Comparison of ENCODE assay signal across 17 mouse cellular contexts in the genomic region with DNA sequence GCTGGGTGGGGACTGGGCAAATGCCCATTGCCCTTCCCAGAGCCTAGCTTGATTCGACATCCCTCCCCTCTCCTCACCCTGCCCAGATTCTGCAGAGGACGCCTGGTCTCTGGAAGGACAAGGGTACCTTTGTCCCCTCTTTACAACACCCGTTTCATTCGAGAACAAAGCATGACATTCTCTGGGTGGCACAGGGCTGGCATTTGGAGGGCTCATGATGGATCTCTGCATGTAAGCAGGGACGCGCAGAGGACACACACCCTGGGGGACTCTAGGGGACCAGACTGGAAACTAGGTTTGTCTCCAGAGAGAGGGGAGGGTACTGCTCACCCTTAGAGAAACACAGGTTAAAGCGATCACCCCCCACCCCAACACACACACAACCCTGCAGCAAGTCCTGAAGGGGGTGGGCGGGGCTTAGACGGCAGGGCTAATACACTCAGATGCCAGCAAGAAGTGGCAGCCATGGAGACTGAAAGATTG. TPM values are rescaled to one million over a fixed set of nuclear protein-coding genes. Genes with fewer than 3 reads are reported as not detected.
DNase-seq lines count a peak whose midpoint lies in the region; ATAC-seq and TF ChIP-seq lines count a peak whose summit lies in the region.
"Had no signal": no experiment of that assay in that cellular context is flagged by ENCODE, and none has a peak within 500 bp of the region (broad histone marks: within the 10 kb centered on the region; RNA-seq: fewer than 3 reads in every experiment).

No protein-coding gene starts in this region.

- no peaks in the 10 kb centered on the region for H3K9me3 ChIP-seq in forebrain, embryonic 13.5 days (replicated peaks)
- H3K9me3 ChIP-seq in forebrain, embryonic 10.5 days = peaks cover 5% of the 10 kb centered on the region; the same call in 1 of the 2 replicates
- H3K9me3 ChIP-seq in neural tube, embryonic 11.5 days (ENCODE audit: control insufficient read depth, low read length) = no peaks in the 10 kb centered on the region
- no peaks in the 10 kb centered on the region for H3K9me3 ChIP-seq in neural tube, embryonic 13.5 days
- H3K9me3 ChIP-seq: embryonic facial prominence, embryonic 12.5 days; G1E had no signal

- H3K4me3 ChIP-seq in forebrain, embryonic 13.5 days = no peak overlapping the region
- no peak overlapping the region for H3K4me3 ChIP-seq in forebrain, embryonic 10.5 days
- no peak overlapping the region for H3K4me3 ChIP-seq in neural tube, embryonic 11.5 days (ENCODE audit: low read depth, low read length)
- H3K4me3 ChIP-seq in layer of hippocampus, adult 2 months = no peak overlapping the region
- H3K4me3 ChIP-seq in neural tube, embryonic 13.5 days = no peak overlapping the region
- H3K4me3 ChIP-seq: embryonic facial prominence, embryonic 12.5 days had no signal

- peaks cover 83% of the 10 kb centered on the region for H3K36me3 ChIP-seq in forebrain, embryonic 13.5 days (ENCODE audit: poor library complexity, severe bottlenecking)
- H3K36me3 ChIP-seq in forebrain, embryonic 10.5 days (replicated peaks) = peaks cover 72% of the 10 kb centered on the region
- H3K36me3 ChIP-seq in neural tube, embryonic 11.5 days (ENCODE audit: control insufficient read depth, insufficient read depth, low read length) = peaks cover 26% of the 10 kb centered on the region
- H3K36me3 ChIP-seq in neural tube, embryonic 13.5 days = peaks cover 85% of the 10 kb centered on the region
- H3K36me3 ChIP-seq: G1E had no signal

- no peak overlapping the region for H3K4me2 ChIP-seq in forebrain, embryonic 13.5 days
- H3K4me2 ChIP-seq in neural tube, embryonic 11.5 days (ENCODE audit: low read depth) = no peak overlapping the region
- H3K4me2 ChIP-seq in neural tube, embryonic 13.5 days = no peak overlapping the region
- H3K4me2 ChIP-seq: embryonic facial prominence, embryonic 12.5 days had no signal

- no peak overlapping the region for H3K9ac ChIP-seq in forebrain, embryonic 13.5 days
- H3K9ac ChIP-seq in neural tube, embryonic 11.5 days (ENCODE audit: low read length) = no peak overlapping the region
- peak overlapping the region; percentile 41; the same call in 1 of the 2 replicates for H3K9ac ChIP-seq in neural tube, embryonic 13.5 days
- H3K9ac ChIP-seq: embryonic facial prominence, embryonic 12.5 days had no signal

- no peaks in the 10 kb centered on the region for H3K27me3 ChIP-seq in forebrain, embryonic 13.5 days
- no peaks in the 10 kb centered on the region for H3K27me3 ChIP-seq in forebrain, embryonic 10.5 days (ENCODE audit: poor library complexity, severe bottlenecking)
- H3K27me3 ChIP-seq in neural tube, embryonic 11.5 days (ENCODE audit: control insufficient read depth, insufficient read depth, low read length) = no peaks in the 10 kb centered on the region
- H3K27me3 ChIP-seq in neural tube, embryonic 13.5 days = no peaks in the 10 kb centered on the region
- H3K27me3 ChIP-seq: embryonic facial prominence, embryonic 12.5 days had no signal

- 62% methylated on average over 9 of the region's 9 CpGs for WGBS in forebrain, embryonic 13.5 days
- WGBS in forebrain, embryonic 10.5 days = 78% methylated on average over 9 of the region's 9 CpGs
- 65% methylated on average over 9 of the region's 9 CpGs for WGBS in neural tube, embryonic 11.5 days
- WGBS in neural tube, embryonic 13.5 days = 34% methylated on average over 9 of the region's 9 CpGs

- ATAC-seq in forebrain, embryonic 13.5 days = peak; percentile 63
- ATAC-seq in neural tube, embryonic 11.5 days (ENCODE audit: insufficient read depth, low FRiP score, low TSS enrichment) = peak; percentile 52
- peak; percentile 83 for ATAC-seq in neural tube, embryonic 13.5 days (ENCODE audit: low read depth)

- no peak for TF ChIP-seq CTCF in layer of hippocampus, adult 2 months (conservative IDR thresholded peaks at IDR 0.05)

- peaks cover 15% of the 10 kb centered on the region; the same call in 1 of the 2 replicates for H3K4me1 ChIP-seq in forebrain, embryonic 13.5 days
- H3K4me1 ChIP-seq in forebrain, embryonic 10.5 days = 0 out of 2 replicates have a peak, but pooled peaks cover 3% of the 10 kb centered on the region
- H3K4me1 ChIP-seq in neural tube, embryonic 11.5 days (ENCODE audit: control insufficient read depth, insufficient read depth, low read length) = no peaks in the 10 kb centered on the region
- peaks cover 36% of the 10 kb centered on the region for H3K4me1 ChIP-seq in neural tube, embryonic 13.5 days (replicated peaks)
- H3K4me1 ChIP-seq: embryonic facial prominence, embryonic 12.5 days had no signal

- peak overlapping the region; percentile 19; the same call in 1 of the 2 replicates for H3K27ac ChIP-seq in forebrain, embryonic 13.5 days
- H3K27ac ChIP-seq in forebrain, embryonic 10.5 days = no peak overlapping the region
- no peak overlapping the region for H3K27ac ChIP-seq in neural tube, embryonic 11.5 days (ENCODE audit: low read depth, low read length)
- H3K27ac ChIP-seq in layer of hippocampus, adult 2 months = peak overlapping the region; percentile 80
- peak overlapping the region; percentile 76 for H3K27ac ChIP-seq in neural tube, embryonic 13.5 days (replicated peaks)
- H3K27ac ChIP-seq: embryonic facial prominence, embryonic 12.5 days; macrophage had no signal

- no peak for DNase-seq in forebrain, embryonic 10.5 days (ENCODE audit: extremely low spot score, low spot score)
- no peak for DNase-seq in neural tube, embryonic 11.5 days (ENCODE audit: low spot score)
- DNase-seq in neural tube, embryonic 10.5 days (ENCODE audit: extremely low spot score, low spot score) = no peak
- peak; percentile 40 to 73 for DNase-seq in layer of hippocampus, adult 2 months (ENCODE audit: low spot score in 2 of 2)
- no peak for DNase-seq in gastrocnemius, postnatal 10 days
- no peak for DNase-seq in cerebellum, adult 9-11 months
- DNase-seq: cerebellum, adult 11 months; gastrocnemius, postnatal 25 days; heart, postnatal 14 days; kidney, postnatal 10 days had no signal

RNA-seq across cellular contexts. Expression of gene Clip2, which starts 46.4 kb away (rescaled TPM):
- polyA plus RNA-seq in forebrain, embryonic 13.5 days (2015; fragmentation: Nextera tagmentation; extraction: Ambion mirVana) = 9.4 and 11.4 TPM in 2 replicates
- 4.2 and 4.5 TPM in 2 replicates for polyA plus RNA-seq in forebrain, embryonic 10.5 days (2016; fragmentation: Nextera tagmentation; extraction: Ambion mirVana)
- polyA plus RNA-seq in neural tube, embryonic 11.5 days (2014; fragmentation: Nextera tagmentation; extraction: Ambion mirVana) = 7.6 and 8.1 TPM in 2 replicates
- total RNA-seq in layer of hippocampus, adult 2 months (2021) = 10 to 100 TPM; 90.0 to 99.3 TPM
- polyA plus RNA-seq in neural tube, embryonic 13.5 days (2015; fragmentation: Nextera tagmentation; extraction: Ambion mirVana) = 11.9 and 12.6 TPM in 2 replicates
- 10 to 100 TPM; 10.1 to 12.8 TPM for total RNA-seq in gastrocnemius, postnatal 10 days (2021)

RNA-seq across cellular contexts. Expression of gene Gtf2ird1, which starts 49.3 kb away (rescaled TPM):
- 72.9 and 80.2 TPM in 2 replicates for polyA plus RNA-seq in forebrain, embryonic 13.5 days (2015; fragmentation: Nextera tagmentation; extraction: Ambion mirVana)
- polyA plus RNA-seq in forebrain, embryonic 10.5 days (2016; fragmentation: Nextera tagmentation; extraction: Ambion mirVana) = 92.6 and 98.9 TPM in 2 replicates
- polyA plus RNA-seq in neural tube, embryonic 11.5 days (2014; fragmentation: Nextera tagmentation; extraction: Ambion mirVana) = 75.6 and 79.9 TPM in 2 replicates
- total RNA-seq in layer of hippocampus, adult 2 months (2021) = 10 to 100 TPM; 22.8 to 25.4 TPM
- polyA plus RNA-seq in neural tube, embryonic 13.5 days (2015; fragmentation: Nextera tagmentation; extraction: Ambion mirVana) = 63.1 and 85.8 TPM in 2 replicates
- total RNA-seq in gastrocnemius, postnatal 10 days (2021) = 10 to 100 TPM; 19.9 to 29.2 TPM
- total RNA-seq: neutrophil, adult 5-6 weeks had no signal

RNA-seq across cellular contexts. Expression of gene Syna, which starts 54.1 kb away (rescaled TPM):
- polyA plus RNA-seq in forebrain, embryonic 13.5 days (2015; fragmentation: Nextera tagmentation; extraction: Ambion mirVana) = 0.31 and 0.52 TPM in 2 replicates
- polyA plus RNA-seq in forebrain, embryonic 10.5 days (2016; fragmentation: Nextera tagmentation; extraction: Ambion mirVana) = 0.10 TPM in 1 of 2 replicates, not detected in the other
- polyA plus RNA-seq in neural tube, embryonic 11.5 days (2014; fragmentation: Nextera tagmentation; extraction: Ambion mirVana) = not detected in 2 replicates
- 1 to 10 TPM; 5.4 to 6.8 TPM for total RNA-seq in layer of hippocampus, adult 2 months (2021)
- 0.31 and 0.85 TPM in 2 replicates for polyA plus RNA-seq in neural tube, embryonic 13.5 days (2015; fragmentation: Nextera tagmentation; extraction: Ambion mirVana)
- total RNA-seq in gastrocnemius, postnatal 10 days (2021) = under 1 TPM; 0.14 to 0.16 TPM
- total RNA-seq: gastrocnemius, postnatal 25 days; heart, postnatal 14 days; liver, adult 2 months; neutrophil, adult 5-6 weeks had no signal
- polyA plus RNA-seq: G1E; liver, adult 2 months; macrophage had no signal

Comparison
In these comparisons a context has a peak if more than half of its experiments do, and no peak if none do; other contexts are left out.
1. H3K27ac ChIP-seq: peak in forebrain, embryonic 13.5 days (single experiment), layer of hippocampus, adult 2 months (single experiment) and neural tube, embryonic 13.5 days (single experiment); none in forebrain, embryonic 10.5 days (single experiment) and neural tube, embryonic 11.5 days (single experiment).
2. DNase-seq: peak in layer of hippocampus, adult 2 months (2 of 2); none in forebrain, embryonic 10.5 days (single experiment), neural tube, embryonic 11.5 days (single experiment), neural tube, embryonic 10.5 days (single experiment), gastrocnemius, postnatal 10 days (single experiment) and cerebellum, adult 9-11 months (single experiment).
3. Peak in every context shown above with its lines, with median percentiles within 50 percentile points of each other: ATAC-seq.